Mouse (Mus musculus): Measurements from ENCODE around the gene Gtf2b. TPM values are rescaled to one million over a fixed set of nuclear protein-coding genes. Genes with fewer than 3 reads are reported as not detected.

Gtf2b gene
- polyA plus RNA-seq, 1 experiment from 2014 or later = 100 TPM

Other genes with a start within 250 kb of the Gtf2b start
- gene Gbp7, start 234.7 kb upstream of the Gtf2b start, polyA plus RNA-seq (2014; fragmentation: Nextera tagmentation; extraction: Ambion mirVana) = 1.7 and 1.9 TPM in 2 replicates
- 0.46 and 0.65 TPM in 2 replicates for gene Gbp3, start 205.0 kb upstream of the Gtf2b start, polyA plus RNA-seq (2014; fragmentation: Nextera tagmentation; extraction: Ambion mirVana)
- gene Gbp2b, start 170.2 kb upstream of the Gtf2b start, polyA plus RNA-seq (2014; fragmentation: Nextera tagmentation; extraction: Ambion mirVana) = not detected in 2 replicates
- not detected in 2 replicates for gene Gbp2, start 144.4 kb upstream of the Gtf2b start, polyA plus RNA-seq (2014; fragmentation: Nextera tagmentation; extraction: Ambion mirVana)
- 8.6 and 9.9 TPM in 2 replicates for gene Kyat3, start 64.0 kb upstream of the Gtf2b start, polyA plus RNA-seq (2014; fragmentation: Nextera tagmentation; extraction: Ambion mirVana)
- 43.0 and 45.9 TPM in 2 replicates for gene Pkn2, start 117.0 kb downstream of the Gtf2b start, polyA plus RNA-seq (2014; fragmentation: Nextera tagmentation; extraction: Ambion mirVana)